Mouse (Mus musculus) lung, postnatal 36 days (tissue): ENCODE measurements at regions not wholly inside any gene's neighbourhood (a gene's known extent, or its start where the extent isn't known, plus 50 kb on each side); places are given as distances from the start of the nearest gene placed in this dataset.

Experiments used
- DNase-seq: peaks from one replicate; pipeline ENCODE4 v3.0.0; 2022; ENCODE audit warnings: mixed read lengths

DNA sequence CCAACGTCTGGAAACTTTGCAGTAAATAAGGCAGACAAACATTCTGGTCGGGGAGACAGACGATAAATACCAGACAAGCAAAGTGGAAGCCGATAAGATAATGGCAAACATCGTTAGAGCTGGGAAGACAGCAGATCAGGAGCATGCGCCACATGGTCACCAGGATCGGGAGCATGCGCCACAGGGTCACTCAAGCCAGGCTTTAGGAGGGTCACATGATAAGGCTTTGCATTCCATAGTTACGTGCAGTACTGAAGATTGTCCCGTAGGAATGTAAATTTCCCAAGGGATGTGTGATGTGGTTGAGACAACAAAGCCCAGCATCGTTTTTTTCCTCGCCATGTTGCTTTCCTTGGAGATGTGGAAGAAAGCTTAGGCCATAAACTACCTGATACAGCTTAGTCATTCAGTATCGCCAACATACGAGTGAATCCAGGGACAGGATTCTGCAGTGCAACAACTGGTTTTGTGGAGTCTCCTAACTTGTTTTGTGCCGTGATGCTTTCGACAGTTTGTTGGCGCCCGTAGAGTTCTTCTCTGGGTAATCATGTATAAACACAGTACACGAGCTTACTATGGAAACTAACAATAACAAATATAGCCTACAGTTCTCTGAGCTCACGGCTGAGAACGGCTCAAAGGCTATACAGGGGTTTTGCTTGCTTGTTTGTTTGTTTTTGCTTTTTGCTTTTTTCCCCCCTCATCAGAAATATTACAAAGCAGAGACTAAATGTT lies 133.9 kb downstream of the Ndfip2 start:
- no peak for DNase-seq

DNA sequence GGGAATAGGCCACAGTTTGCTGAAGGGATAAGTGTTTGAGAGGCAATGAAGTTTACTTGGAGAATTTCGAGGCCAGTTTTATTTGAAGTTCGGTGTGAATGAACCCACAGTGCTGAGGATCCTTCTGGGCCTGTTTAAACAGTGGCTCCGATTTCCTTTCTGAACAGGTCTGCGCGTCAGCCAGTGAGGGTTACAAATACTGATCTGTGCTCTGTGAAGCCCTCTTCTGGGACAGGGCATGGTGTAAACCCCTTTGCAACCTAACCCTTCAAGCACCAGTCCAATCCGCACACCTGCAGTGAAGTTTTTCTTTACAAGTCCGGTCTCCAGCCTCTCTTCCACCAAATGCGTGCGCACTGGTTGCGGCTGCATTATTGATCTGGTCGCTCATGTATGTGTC lies 133.1 kb downstream of the Ndfip2 start:
- no peak for DNase-seq

DNA sequence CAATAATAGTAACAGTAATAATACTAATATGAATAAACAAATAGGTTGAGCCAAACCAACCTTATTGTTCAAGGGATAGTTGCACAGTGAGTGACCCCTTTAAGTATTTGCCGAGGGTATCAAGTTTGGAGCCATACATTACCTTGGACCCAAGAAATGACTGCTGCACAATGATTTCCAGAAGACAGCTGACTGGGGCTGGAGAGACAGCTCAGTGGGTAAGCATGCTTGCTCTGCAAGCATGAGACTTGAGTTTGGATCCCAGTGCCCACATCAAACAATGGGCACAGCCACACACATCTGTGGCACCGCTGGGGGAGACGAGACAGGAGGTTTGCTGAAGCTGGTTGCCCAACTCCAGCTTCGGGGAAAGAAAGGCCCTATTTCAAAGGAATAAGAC lies 126.7 kb downstream of the Ndfip2 start:
- no peak for DNase-seq

DNA sequence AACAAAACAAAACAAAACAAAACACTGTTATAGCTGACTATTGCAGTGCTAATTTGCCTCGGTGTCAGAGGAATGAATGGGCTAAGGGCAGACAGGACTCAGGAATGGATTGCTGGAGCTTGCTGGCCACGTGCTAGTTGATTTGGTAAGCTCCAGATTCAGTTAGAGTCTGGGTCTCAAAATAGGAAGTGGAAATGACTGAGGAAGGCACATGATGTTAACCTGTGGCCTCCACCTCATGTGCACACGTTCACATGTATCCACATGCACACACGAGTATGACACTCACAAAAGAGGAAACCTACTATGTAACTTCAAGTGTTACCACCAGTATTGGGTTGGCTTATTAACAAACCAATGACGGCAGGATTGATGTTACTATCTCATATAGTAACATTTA lies 125.0 kb downstream of the Ndfip2 start:
- no peak for DNase-seq

DNA sequence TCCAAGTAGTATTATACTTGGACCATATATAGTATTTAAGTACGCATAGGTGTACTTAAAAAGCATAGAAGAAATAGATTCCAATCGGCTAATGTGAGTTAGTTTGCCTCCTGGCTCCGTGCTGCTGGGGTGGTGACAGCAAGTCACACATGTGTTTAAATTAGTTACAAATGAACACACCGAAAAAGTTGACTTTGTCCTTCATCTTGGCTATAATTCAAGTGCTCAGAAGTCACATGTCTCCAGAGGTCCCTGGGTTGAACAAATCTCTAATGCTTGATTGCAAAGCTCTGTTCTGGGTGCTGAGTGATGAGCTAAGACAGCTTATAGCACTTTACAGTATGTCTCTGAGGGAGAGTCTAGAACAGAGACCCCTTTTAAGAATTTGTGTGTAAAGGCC lies 121.7 kb downstream of the Ndfip2 start:
- no peak for DNase-seq

DNA sequence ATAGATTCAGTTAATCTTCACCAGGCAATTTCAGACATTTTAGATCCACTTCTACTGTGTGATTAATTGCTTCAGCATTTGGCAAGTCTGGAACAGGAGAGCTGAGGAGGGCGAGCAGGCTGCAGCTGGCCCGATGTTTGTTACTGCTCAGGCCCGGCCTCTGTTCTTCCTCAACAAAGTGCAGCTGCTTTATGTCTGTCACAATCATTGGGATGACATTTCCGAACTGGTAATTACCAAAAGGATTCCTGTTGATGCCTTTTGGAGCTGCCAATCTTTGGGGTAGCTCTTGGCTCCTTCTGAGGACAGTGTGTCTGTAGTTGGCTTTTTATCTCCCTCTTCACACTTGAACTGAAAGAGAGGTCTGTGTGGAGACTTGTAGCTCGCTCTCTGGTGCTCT lies 119.4 kb downstream of the Ndfip2 start:
- peak; percentile 28 for DNase-seq

DNA sequence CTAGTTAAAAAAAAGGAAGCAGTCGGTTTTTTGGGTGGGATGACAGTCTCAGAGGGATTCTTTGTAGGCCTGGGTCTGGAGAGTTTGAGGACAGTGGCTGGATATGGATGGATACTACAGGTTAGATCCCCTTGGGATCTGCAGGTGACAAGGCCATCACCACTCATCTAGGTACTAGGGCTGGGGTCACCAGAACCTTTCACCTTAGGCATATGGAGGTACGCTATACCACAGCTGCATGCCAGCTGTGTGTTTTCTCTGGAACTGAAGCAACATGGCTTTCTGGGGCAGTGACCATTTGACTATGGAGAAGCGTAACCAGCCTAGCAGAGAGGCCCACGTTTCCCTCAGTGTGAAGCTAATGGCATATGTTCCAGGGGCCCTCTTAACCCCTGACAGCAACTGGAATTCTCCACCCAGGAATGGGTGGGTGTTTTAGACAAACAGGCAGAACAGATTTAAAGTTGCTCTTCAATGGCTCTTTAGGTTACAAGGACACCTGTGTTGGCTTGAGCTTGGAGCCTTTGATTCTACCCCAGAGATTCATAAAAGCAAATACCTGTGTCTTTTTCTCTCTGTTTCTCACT lies 118.8 kb downstream of the Ndfip2 start:
- DNase-seq, result no peak

GRCm38 (mm10) chr14:105369637-105370435 lies 111.5 kb downstream of the Ndfip2 start:
- peak; percentile 28 for DNase-seq

DNA sequence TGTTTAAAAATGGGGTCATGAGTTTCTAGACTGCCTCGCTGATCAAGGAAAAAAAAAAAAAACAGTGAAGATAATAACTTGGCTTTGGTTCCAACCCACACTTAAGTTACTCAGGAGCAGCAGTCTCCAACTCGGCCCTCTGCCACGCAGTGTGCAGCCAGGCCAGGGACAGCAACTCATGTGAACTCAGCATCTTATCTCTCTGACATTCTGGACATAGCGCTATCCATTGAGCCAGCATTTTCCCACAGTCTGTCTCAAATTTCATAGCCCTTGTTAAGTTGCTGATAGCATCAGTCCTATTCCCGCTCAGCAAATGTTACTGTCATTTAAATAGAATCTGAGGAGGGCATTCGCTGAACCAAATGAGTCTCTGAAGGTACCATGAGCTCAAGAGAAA lies 102.2 kb downstream of the Ndfip2 start:
- peak; percentile 36 for DNase-seq

DNA sequence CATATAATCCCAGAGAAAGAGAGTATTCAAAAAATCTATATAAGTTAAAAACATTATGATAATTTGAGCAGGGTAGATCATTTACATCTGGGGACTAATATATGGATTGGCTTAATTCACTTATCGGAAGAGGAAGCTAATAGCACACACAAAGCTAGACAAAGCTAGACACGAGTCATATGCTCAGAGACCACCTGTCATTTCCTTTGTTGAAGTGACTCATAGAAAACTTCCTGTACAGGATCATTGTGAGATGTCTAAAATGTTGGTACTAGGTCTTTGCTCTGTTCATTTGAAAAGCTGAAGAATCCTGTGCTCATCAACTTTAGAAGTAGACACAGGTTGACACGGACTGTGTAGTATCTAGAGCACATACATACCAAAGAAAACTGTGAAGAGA lies 101.5 kb downstream of the Ndfip2 start:
- no peak for DNase-seq
